Mouse (Mus musculus): ENCODE data around the gene H2afv.
"Not testable (repeated sequence)": the region's sequence is repeated elsewhere in the genome, so short reads cannot be mapped to it uniquely, and the experiment has no call there.

Gene H2afv

DNA sequence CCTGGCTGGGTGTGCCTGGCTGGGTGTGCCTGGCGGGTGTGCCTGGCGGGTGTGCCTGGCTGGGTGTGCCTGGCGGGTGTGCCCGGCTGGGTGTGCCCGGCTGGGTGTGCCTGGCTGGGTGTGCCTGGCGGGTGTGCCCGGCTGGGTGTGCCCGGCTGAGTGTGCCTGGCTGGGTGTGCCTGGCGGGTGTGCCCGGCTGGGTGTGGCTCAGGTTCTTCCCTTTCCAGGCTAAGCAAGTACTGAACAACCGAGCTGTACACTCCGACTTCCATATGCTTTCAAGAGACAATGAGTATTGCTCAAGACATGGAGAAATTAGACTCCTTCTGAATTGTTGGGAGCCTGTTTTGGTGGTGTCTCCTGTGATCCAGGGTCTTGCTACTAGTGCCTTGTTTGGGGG lies 31.0 kb downstream of the H2afv start:
- DNase-seq, result no peak

DNA sequence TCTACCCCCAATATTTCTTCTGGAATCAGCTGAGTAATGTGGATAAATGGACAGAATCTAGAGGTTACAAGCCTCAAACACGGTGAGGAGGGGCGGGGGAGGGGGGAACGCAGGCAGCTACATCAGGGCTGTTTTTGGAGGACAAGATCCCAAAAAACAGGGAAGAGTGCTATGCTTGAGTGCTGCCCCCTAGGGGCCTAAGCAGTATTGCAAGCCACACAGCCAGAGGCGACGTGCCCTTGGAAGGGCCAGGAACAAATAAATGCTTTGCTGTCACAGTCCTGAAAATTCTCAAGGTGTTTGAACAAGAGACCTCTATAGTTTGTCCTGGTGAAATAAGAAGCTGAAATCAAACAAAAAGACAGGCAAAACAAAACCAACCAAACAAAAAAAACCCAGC lies 32.6 kb downstream of the H2afv start:
- DNase-seq, result peak; percentile 85

DNA sequence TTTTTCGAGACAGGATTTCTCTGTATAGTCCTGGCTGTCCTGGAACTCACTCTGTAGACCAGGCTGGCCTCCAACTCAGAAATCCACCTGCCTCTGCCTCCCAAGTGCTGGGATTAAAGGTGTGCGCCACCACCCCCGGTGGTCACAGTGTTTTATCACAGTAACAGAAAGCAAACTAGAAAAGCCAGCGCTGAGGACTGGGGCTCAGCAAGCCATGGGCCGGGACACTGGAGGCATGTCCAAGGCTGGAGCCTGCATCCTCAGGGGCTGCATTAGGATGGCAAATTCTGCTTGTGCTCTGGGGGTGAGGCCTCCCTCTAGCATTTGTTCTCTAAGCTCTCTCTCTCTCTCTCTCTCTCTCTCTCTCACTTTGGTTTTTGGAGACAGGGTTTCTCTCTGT lies 33.5 kb downstream of the H2afv start:
- DNase-seq, result not testable (repeated sequence)

DNA sequence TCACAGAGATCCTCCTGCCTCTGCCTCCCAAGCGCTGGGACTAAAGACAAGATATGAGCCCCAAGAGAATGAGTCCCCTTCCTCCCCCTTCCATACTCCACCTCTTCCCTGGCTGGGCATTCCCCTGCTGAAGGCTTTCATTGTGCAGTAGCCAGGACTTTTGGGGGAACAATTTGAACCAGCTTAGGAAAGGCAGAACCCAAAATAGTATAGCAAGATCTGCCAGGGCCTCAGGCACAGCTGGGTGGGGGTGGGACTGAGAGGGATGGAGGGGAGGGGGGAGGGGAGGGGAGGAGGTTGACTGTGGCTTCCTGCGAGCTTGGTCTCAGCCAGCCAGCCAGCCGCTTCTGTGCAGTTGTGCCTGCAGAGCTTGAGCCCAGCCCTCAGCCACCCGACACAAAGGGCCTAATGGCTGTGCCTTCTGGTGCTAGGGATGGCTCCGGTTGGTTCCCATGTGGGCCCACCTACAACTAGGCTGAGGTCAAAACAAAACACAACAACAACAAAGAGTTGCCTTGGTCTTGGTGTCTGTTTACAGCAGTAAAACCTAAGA lies 34.1 kb downstream of the H2afv start:
- no peak for DNase-seq

DNA sequence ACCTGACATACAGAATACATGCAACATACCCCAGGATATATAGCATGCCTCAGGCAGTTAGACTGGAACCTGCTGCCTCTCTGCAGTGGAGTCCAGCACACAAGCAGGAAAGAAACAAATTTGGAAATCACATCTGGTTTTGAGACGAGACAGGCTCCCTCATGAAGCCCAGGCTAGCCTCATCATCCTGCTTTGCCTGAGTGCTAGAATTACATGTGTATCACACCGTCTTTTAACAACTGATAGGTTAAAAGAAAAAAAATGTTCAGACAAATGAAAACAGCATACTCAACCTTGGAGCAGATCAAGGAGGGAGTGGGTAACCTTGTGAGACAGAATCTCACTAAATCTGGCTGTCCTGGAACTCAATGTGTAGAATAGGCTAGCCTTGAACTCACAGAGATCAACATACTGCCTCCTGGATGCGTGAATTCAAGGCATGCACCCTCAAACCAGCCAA lies 37.1 kb downstream of the H2afv start:
- DNase-seq, result no peak

DNA sequence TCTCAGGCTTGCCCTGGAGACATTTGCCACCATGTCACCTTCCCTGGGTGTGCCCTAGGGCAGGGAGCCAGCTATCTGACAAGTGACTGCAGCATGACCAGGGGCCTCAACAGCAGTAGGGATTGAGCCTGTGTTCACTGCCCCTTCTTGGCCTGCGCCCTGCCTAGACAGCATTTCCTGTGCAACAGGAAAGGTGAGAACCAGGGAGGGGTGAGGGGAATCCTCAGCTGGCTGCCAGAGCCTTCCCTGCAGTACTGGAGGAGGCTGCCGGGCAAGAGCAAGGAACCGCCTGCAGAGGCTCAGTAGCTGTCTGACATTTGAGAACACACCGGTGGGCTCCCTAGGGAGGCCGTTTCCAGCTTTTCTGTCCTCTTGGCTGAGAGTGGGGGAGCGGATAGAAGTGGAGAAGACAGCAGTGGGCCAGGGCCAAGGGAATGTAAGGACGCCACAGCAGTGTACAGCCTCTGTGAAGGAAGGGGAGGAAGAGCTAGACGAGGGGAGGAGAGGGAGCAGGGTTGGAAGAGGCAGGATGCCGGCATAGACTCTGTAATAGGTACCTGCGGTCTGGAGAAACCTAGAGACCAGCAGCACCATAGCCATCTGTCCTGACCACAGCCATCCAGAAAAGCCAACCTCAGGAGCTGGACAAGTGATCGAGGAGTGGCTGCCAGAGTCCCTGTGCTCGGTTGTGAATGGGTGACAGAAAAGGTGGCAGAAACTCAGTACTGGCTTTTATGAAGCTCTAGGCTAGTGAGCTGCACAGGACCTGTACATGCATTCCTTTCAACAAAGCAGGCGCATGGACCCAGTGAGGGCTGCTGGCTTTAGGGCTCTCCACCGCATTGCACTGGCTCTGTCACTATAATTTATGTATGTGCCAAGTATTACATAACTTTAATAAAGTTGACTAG lies 37.7 kb downstream of the H2afv start:
- peak; percentile 92 for DNase-seq

DNA sequence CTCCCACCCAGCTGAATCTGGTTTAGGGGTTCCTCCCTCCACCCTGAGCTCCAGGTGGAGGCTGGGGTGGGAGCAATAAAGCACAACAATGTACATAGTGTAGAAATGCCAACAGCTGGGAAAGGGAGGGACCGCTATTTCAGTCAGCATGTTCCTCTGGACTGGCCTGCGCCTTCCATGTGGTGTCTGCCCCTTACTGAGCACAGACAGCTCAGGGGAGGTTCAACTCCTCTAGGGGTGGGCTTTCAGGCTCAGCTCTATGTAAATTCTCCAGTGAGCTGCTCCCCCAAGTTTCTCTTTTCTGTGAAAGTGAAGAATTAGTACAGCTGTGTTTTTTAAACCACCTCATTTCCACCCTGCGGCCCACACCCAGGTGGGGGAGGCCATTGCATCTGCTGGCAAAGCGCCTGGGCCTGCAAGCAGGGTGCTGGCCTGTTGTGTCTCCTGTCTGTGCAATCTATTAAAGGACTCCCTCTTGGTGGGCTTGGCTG lies 38.6 kb downstream of the H2afv start:
- peak; percentile 80 for DNase-seq

DNA sequence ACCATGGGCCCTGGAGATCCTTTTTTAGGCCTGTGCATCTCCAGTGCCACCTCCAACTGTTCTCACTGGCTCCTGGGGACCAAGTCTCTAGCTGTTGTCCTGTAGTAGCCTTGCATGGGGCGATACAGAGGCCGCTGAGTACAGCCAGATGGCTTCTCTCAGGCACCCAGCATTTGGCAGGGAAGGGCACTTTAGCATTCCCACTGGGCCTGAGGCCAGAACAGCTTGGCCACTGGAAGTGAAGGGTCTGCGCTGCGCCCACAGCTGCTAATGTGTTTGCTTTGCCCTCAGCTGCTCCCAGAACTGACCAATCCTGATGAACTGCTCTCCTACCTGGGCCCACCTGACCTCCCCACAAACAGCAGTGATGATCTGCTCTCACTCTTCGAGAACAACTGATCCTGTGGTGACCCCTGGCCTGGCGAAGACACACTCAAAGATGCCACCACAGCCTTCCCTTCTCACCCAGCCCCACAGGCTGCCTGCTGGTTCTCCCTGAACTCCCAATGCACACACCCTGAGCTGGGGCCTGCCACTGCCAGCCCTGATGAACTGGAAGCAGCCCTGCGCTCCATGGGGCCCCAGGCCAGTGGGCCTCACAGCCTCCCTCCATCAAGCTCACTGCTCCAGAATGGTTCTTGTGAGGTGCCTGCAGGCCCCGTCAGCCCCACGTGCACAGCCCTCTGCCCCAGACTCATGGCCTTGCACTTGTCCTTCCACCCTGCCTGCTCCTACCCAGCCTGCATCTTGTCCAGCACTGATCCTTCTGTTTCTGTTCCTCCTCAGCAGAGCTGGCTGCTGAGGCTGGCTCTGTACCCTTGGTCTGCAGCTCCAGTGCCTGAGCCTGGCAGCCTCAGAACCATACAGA lies 39.3 kb downstream of the H2afv start:
- no peak for DNase-seq

DNA sequence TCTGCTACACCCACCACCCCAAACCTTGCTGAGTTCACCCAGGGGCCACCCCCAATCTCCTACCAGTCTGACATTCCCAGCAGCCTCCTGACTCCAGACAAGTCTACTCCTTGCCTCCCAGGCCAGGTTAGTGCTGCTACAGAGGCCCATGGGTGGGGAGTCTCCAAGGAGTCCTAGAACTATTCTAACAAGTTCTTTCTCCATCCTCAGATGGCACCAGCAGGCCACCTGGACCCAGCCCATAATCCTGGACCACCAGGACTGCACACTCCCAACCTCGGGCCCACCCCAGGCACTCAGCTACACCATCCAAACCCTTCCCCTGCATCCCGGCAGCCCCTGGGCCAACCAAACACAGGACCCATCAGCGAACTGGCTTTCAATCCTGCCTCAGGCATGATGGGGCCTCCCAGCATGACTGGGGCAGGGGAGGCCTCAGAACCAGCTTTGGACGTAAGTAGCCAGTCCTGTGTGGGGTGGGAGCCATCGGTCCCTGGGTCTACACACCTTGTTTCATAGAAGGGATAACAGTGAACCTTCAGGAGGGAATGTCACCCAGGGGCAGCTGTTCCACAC lies 40.3 kb downstream of the H2afv start:
- no peak for DNase-seq

DNA sequence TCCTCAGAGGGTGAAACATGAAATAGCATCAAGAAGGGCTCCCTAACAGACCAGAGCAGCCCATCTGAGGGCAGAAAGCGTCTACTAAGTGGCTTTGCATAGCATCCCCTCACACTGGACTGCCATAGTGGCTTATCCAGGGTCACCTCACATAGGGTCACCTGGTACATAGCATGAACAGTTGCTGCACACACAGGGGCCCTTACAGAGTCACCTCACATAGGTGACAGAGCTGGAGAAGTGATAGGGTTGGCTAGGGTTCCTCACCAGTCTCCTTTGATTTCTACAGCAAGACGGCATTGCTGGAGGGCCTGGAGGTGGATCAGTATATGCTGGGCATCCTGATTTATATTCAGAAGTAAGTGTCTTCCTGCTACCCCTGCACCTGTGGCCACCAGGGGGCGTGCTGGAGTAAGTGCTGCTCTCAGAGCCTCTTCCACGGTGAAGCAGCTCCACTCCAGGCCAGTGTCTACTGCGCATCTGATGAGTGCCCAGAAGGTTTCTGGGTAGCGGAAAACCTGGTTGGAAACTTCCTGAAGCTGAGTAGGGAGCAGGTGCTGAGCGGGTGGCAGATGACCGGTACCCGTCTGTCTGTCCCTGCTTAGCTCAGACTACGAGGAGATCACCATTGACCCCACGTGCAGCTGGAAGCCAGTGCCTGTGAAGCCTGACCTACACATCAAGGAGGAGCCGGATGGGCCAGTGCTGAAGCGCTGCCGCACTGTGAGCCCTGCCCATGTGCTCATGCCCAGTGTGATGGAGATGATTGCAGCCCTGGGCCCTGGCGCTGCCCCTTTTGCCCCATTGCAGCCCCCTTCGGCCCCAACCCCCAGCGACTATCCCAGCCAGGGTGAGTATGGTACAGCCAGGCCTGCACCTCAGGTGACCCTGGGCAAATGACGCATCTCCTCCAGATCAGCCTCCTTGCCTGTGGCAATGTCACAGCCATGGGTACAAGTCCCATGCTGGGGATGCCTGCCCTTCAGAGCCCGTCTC lies 41.4 kb downstream of the H2afv start:
- DNase-seq, result peak; percentile 74

DNA sequence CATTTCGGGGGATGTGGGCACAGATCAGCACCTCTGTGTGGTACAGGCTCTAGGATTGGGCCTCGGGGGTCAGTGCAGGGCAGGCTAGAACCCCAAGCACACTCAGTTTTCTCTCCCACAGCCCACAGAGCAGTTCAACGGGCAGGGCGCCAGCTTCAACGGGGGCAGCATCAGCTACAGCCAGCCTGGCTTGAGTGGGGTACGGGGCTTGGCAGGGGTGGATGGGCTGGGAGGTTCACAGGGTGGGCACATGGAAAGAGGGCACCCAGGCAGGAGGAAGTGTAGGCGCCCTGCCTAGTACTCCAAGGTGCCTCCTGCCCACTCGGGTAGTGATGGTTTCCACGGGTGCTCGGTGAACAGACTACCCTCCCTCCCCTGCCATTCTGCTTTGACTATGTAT lies 46.1 kb downstream of the H2afv start:
- DNase-seq, result no peak

DNA sequence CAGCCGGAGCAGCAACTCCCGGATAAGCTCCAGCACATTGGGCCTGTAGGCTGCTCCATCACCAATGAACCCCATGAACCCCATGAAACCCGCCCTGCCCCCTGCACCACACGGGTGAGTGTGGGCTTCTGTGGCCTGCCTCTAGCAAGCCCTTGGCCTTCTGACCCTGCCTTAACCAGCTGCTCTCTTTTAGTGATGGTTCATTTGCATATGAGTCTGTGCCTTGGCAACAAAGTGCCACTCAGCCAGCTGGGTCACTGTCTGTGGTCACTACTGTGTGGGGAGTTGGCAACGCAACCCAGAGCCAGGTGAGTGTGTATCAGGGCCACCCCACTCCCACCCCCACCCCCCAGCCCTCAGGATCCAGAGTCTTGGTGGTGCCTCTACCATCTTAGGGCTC lies 48.7 kb downstream of the H2afv start:
- no peak for DNase-seq

DNA sequence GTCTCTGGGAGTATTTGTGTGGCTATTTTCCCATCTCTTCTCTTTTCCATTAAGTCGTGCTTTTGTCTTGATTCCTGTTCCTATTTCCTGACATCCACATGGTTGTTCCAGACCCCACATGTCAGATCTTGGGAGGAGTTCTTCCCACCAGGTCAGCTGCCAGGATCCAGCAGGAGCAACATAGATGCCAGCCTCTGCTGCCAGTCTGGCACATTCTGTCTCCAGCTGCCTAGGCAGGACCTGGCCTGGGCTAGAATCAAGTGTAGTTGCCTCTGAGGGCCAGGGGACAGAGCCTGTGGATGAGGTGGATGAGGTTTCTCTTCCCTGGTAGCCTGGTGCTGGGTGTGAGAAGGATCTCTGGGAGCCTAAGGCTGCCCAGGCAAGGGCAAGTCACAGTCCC lies 50.4 kb downstream of the H2afv start:
- DNase-seq, result no peak

DNA sequence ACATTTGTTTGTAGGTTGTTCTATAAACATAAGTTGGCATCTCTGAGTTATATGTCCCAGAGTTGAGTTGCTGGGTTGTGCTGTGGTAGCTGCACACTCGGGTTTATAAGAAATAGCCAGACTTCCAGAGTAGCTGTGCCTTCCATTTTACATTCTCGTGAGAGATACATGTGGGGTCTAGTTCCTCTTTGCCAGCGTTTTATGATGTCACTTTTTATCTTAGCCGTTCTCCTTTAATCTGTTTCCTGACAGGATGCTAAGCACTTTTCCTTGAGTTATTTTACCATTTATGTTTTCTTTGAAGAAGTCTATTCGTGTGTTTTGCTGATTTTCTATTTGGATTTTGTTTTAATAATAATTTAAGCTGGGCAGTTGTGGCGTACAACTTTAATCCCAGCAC lies 51.4 kb downstream of the H2afv start:
- no peak for DNase-seq

DNA sequence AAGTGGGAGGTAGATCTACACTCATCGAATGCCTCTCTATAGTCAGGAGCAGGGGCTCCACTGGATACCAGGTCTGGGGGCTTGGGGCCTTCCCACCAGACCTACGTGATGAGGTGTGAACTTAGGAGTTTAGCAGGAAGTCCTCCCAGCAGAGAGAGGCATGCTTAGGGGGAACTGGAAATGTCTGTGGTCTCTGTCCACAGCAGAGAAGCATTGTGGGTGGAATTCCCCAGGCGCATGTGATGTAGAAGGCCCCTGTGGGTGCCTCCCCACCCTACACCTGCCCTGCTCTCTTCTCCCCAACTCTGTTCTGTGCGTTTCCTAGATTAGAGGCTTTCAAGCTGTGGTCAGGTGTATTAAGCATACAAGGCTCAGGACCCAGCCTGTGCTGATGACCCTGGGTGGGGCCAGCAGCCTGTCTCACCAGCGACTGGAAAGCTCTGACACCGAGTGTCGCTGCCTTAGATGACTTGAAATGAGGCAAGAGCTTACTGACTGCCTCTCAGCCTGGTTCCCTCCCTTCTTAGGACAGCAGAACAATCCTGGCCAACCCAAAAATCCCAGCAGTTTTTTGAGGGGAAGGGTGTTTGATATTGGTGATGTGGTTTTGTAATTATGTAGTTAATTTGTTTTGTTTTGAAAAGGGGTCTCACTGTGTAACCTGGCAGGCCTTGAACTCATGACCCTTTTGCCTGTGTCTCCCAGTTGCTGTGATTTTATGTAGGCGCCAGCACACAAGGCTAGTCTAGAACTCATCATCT lies 52.5 kb downstream of the H2afv start:
- DNase-seq, result no peak

DNA sequence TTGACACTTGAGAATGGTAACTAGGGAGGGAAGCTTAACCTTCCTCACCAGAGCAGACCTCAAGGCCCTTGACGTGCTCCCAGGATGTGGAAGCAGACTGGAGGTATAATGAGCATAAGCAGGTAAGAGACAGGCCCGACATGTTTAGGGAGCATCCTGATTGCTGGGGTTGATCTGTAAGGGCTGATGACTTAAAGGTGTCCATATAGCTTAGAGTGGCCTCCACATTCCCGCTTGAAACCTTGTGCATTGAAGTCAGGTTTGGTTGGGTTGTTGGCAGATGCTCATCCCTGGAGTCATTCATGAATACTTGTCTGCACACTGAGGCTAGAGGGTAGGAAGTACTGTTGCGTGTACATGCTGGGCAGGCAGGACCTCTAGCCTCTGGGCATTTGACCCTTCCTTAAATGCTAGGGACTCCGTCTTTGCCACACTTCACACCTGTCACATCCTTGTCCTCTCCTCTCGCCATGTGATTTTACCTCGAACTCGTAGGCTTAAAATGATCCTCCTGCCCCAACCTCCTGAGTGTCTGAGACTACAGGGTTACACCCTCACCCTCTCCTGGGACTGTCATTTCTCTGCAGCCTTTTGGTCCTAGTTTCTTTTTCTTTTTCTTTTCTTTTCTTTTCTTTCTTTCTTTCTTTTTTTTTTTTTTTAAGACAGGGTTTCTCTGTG lies 53.7 kb downstream of the H2afv start:
- no peak for DNase-seq

DNA sequence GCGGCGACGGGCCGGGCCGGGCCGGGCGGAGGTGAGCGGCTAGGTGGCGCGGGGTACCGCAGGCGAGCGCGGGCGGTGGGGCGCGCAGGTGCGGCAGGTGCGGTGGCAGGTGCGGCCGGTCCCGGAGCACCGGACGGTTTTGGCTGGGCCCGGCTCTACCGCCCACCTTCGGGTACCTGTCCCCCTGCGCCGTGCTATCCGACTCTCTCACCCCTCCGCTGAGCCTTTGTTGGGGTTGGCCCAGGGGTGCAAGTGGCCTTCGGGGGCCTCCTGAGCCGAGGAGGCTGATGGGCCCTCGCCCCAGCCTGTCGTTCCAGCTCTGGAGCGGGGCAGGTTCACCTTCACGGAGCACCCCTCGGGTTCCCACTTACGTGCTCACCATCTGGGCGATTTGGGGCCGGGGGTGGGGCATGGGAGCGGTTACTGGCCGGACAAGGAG lies 54.7 kb downstream of the H2afv start:
- no peak for DNase-seq

DNA sequence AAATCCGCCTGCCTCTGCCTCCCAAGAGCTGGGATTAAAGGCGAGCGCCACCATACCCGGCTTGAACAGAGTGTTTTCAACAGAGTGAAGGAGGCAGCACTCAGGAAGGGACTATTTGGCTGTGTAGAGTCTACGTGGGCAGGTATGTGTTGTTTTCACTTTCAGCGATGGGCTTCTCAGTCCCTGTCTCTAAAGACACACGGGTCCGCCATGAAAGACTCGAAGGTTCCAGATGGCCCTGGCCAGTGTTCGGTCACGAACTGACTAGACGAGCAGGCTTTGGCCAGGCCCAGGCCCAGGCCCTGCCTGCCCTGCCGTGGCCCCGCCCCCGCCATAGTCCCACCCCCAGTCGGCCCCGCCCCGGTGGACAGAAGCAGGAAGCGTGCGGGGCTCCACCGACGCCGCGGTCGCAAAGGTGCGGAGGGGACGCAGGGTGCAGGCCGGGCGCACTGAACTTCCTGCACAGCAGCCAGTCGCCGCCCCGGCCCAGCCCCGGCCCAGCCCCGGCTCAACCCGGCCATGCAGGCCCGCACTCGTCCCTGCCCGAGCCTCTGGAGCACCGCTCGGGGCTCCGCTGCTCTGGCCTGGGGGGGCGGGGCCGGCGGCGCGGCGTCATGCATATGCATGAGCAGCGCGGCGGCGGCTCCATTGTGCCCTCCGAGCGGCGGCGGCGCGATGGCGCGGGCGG lies 55.4 kb downstream of the H2afv start, which contains the start of gene Zmiz2:
TSS of gene Zmiz2 (plus strand) at position 349 of the 688 bp plus-strand sequence.
- DNase-seq, result peak; percentile 98

DNA sequence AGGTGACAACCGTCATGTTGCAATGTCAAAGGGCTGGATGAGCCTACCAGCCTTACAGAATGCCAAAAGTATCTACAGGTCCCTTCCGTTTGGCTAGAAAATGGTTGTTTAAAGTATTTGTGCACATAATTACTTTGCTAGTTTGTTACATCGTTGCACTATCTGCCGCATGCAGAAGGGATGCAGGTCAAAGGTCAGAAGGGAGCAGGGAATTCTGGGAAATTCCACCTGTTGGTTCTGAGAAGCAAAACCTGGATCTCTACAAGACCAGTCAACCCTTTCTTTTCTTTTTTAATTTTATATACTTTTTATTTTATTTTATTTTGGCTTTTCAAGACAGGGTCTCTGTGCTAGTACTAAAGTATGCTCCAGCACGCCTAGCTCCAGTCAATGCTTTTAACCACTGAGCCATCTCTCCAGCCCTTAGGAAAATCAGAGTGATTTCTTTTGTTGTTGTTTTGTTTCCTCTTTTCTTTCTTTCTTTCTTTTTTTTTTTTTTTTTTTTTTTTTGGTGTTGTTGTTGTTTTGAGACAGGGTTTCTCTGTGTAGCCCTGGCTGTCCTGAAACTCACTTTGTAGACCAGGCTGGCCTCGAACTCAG lies 56.0 kb downstream of the H2afv start:
- no peak for DNase-seq

All from kidney, postnatal 14 days (tissue).